12 mouse cellular contexts compared by ENCODE assay signal in the genomic region with DNA sequence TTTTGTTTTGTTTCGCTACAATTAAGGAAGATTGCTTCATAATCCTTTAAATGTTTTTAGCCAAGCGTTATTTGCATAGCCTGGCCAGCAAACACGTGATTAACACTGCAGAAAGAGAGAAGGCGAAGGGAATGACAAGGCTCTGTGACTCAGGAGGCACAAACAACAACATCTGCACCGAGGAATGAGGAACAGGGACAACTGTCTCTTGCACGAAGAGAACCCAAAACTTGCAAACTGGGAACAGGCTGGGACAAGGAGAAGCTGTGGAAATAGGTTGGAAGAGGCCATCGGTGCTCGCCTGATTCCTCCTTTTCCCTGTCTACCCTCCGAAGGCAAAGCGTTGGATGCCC. TPM values are rescaled to one million over a fixed set of nuclear protein-coding genes. Genes with fewer than 3 reads are reported as not detected.
DNase-seq lines count a peak whose midpoint lies in the region; ATAC-seq and TF ChIP-seq lines count a peak whose summit lies in the region.
"Had no signal": no experiment of that assay in that cellular context is flagged by ENCODE, and none has a peak within 500 bp of the region (broad histone marks: within the 10 kb centered on the region; RNA-seq: fewer than 3 reads in every experiment).

No protein-coding gene starts in this region.

- no peak for TF ChIP-seq CTCF in gastrocnemius, adult 2 months (IDR thresholded peaks at IDR 0.05)
- TF ChIP-seq CTCF in lung, embryonic 14.5 days (IDR thresholded peaks at IDR 0.05; ENCODE audit: low read depth), result no peak

- no peaks in the 10 kb centered on the region for H3K9me3 ChIP-seq in lung, embryonic 14.5 days (ENCODE audit: low read depth, low read length)
- H3K9me3 ChIP-seq in forebrain, embryonic 16.5 days (ENCODE audit: control insufficient read depth, low read length), result no peaks in the 10 kb centered on the region

- ATAC-seq in lung, embryonic 14.5 days (ENCODE audit: insufficient read depth), result no peak
- no peak for ATAC-seq in forebrain, embryonic 16.5 days
- ATAC-seq in megakaryocyte, adult 5-6 weeks (ENCODE audit: poor library complexity, severe bottlenecking), result peak; percentile 61
- ATAC-seq in activated CD4-positive, CD25-positive, alpha-beta regulatory T cell, adult 4 months, result no peak
- ATAC-seq: Patski had no signal

- no peak overlapping the region for H3K9ac ChIP-seq in lung, embryonic 14.5 days
- no peak overlapping the region for H3K9ac ChIP-seq in forebrain, embryonic 16.5 days (replicated peaks; ENCODE audit: low read depth, low read length)

- WGBS in lung, embryonic 14.5 days, result 57% methylated on average over 10 of the region's 10 CpGs
- 61% methylated on average over 10 of the region's 10 CpGs for WGBS in forebrain, embryonic 16.5 days

- peak overlapping the region; percentile 68 for H3K27ac ChIP-seq in gastrocnemius, adult 2 months
- peak overlapping the region; percentile 54; the same call in 1 of the 2 replicates for H3K27ac ChIP-seq in lung, embryonic 14.5 days (ENCODE audit: low read depth)
- no peak overlapping the region for H3K27ac ChIP-seq in forebrain, embryonic 16.5 days (ENCODE audit: low read length)

- H3K4me1 ChIP-seq in lung, embryonic 14.5 days (ENCODE audit: insufficient read depth), result peaks cover 42% of the 10 kb centered on the region
- H3K4me1 ChIP-seq in forebrain, embryonic 16.5 days (replicated peaks; ENCODE audit: control insufficient read depth, insufficient read depth, low read length), result peaks cover 14% of the 10 kb centered on the region

- H3K27me3 ChIP-seq in lung, embryonic 14.5 days (ENCODE audit: insufficient read depth, low read length), result no peaks in the 10 kb centered on the region
- 0 out of 2 replicates have a peak, but pooled peaks cover 2% of the 10 kb centered on the region for H3K27me3 ChIP-seq in forebrain, embryonic 16.5 days (replicated peaks; ENCODE audit: control insufficient read depth, insufficient read depth, low read length)
- H3K27me3 ChIP-seq: Patski had no signal

- no peak for DNase-seq in gastrocnemius, adult 2 months
- no peak for DNase-seq in gastrocnemius, postnatal 25 days
- no peak for DNase-seq in lung, embryonic 14.5 days
- no peak for DNase-seq in lung, postnatal 10 days
- DNase-seq in gastrocnemius, postnatal 36 days, result no peak
- DNase-seq: B cell, adult 2 months; kidney, adult 9 months had no signal

- H3K4me2 ChIP-seq in lung, embryonic 14.5 days, result 0 out of 2 replicates have a peak overlapping the region, but pooled peaks have one; percentile 11
- H3K4me2 ChIP-seq in forebrain, embryonic 16.5 days (ENCODE audit: low read length), result peak overlapping the region; percentile 48

- no peaks in the 10 kb centered on the region for H3K36me3 ChIP-seq in lung, embryonic 14.5 days (ENCODE audit: insufficient read depth)
- no peaks in the 10 kb centered on the region for H3K36me3 ChIP-seq in forebrain, embryonic 16.5 days (ENCODE audit: control insufficient read depth, insufficient read depth)

- H3K4me3 ChIP-seq in gastrocnemius, adult 2 months, result peak overlapping the region; percentile 64
- no peak overlapping the region for H3K4me3 ChIP-seq in lung, embryonic 14.5 days (ENCODE audit: low read depth, low read length)
- no peak overlapping the region for H3K4me3 ChIP-seq in forebrain, embryonic 16.5 days (replicated peaks; ENCODE audit: low read length)

- intact Hi-C loops in gastrocnemius, adult 2 months (cut with DNase I), result loop anchor here (10.0 kb wide), 1 partner anchor 46 kb away; the partner anchor contains the start of gene Hmga2
- intact Hi-C loops in gastrocnemius, postnatal 36 days (cut with DNase I), result no loop called here

RNA-seq across cellular contexts. Expression of gene Hmga2, which starts 47.1 kb away (rescaled TPM):
- total RNA-seq in gastrocnemius, adult 2 months (2021), result under 1 TPM in 1 of 2 experiments, not detected in 1; 0.10 TPM
- under 1 TPM; 0.08 to 0.13 TPM for total RNA-seq in gastrocnemius, postnatal 25 days (2021)
- polyA plus RNA-seq in lung, embryonic 14.5 days (2014; fragmentation: Nextera tagmentation; extraction: Ambion mirVana), result 13.8 and 13.9 TPM in 2 replicates
- 0.68 and 0.71 TPM in 2 replicates for polyA plus RNA-seq in forebrain, embryonic 16.5 days (2015; fragmentation: Nextera tagmentation; extraction: Ambion mirVana)
- total RNA-seq in megakaryocyte, adult 5-6 weeks (2015), result 0.42 and 0.48 TPM in 2 replicates
- total RNA-seq in megakaryocyte, adult 5-6 weeks (2017), result 0.15 TPM in 1 of 2 replicates, not detected in the other
- polyA plus RNA-seq in activated CD4-positive, CD25-positive, alpha-beta regulatory T cell, adult 4 months (2017; shearing (Covaris generic)), result under 1 TPM in 1 of 2 experiments, not detected in 1; 0.26 TPM
- total RNA-seq in gastrocnemius, postnatal 36 days (2021), result not detected
- polyA plus RNA-seq: lung, adult 2 months had no signal
